Mouse (Mus musculus): ENCODE results near the gene Disp1. TPM values are rescaled to one million over a fixed set of nuclear protein-coding genes. Genes with fewer than 3 reads are reported as not detected.

The Disp1 gene
- polyA plus RNA-seq, 1 experiment from 2014 or later: 8.2 TPM

DNA sequence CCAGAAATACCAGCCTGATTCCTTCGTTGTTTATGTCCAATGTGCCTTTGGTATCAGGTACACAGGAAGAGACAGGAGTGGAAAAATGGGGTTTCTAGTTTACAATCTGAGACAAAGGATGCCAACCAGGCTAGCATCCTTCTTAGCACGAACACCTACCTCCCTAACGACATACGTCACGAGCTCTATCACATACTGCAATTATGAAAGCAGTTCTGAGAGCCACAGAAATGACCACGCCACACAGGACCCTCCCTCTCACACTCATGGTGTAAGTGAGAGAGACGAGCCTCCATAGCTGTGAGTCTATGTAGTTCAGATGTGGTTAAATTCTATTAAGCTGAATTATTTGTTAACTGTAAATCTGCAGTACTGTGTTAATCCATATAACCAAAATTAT lies 78.1 kb downstream of the Disp1 start:
- WGBS: 68% methylated on average over 7 of the region's 7 CpGs
- Histone ChIP-seq H3K4me1 (peaks cover 42% of the 10 kb centered on the region), H3K27me3 (no peaks in the 10 kb centered on the region), H3K27ac (no peak overlapping the region), H3K9me3 (replicated peaks) (no peaks in the 10 kb centered on the region), H3K36me3 (ENCODE audit: poor library complexity, severe bottlenecking) (no peaks in the 10 kb centered on the region), H3K4me3 (no peak overlapping the region), H3K9ac (no peak overlapping the region), H3K4me2 (no peak overlapping the region)
- no peak for ATAC-seq

DNA sequence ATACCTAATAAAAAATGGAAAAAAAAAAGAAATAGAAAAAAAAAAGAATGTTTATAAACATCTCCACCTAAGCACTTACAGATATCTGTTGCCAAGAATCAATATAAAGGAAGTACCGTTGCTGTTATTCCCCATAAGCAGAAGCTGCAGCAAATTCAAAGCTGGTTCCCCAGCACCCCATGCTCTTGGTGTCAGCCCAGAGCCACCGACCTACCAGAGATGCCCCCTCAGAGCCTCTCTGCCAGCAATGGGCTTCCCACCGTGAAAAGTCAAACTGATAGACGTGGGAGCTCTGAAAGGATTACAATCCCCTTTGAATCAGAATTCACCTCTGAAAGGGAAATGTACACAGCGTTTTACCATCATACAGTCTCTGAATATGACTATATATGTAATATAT lies 78.8 kb downstream of the Disp1 start:
- H3K4me3 ChIP-seq: no peak overlapping the region
- H3K27ac ChIP-seq: no peak overlapping the region
- H3K4me2 ChIP-seq: no peak overlapping the region
- peaks cover 44% of the 10 kb centered on the region for H3K4me1 ChIP-seq
- H3K27me3 ChIP-seq: no peaks in the 10 kb centered on the region
- no peak overlapping the region for H3K9ac ChIP-seq
- H3K36me3 ChIP-seq (ENCODE audit: poor library complexity, severe bottlenecking): no peaks in the 10 kb centered on the region
- ATAC-seq: no peak
- 54% methylated on average over 5 of the region's 5 CpGs for WGBS
- no peaks in the 10 kb centered on the region for H3K9me3 ChIP-seq (replicated peaks)

DNA sequence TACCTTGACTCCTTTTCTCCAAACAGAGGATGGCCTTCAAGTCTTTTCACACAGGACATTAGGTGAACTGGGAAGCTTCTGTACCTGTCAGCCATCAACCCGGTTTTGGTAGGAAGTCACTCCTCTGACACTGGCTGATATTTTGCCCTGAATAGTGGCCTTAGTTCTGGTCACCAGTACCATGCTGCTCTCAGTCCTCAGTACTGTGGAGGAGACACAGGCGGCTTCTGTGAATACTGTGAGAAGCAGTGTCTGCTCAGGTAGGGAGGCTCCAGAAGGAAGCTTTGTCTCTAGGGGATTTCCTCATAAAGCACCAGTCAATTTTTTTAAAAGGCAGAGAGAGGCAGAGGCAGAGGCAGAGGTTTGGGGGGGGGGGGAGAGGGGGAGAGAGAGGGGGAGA lies 80.0 kb downstream of the Disp1 start:
- Histone ChIP-seq H3K4me1 (peaks cover 34% of the 10 kb centered on the region), H3K27ac (no peak overlapping the region), H3K9me3 (replicated peaks) (no peaks in the 10 kb centered on the region), H3K9ac (no peak overlapping the region), H3K4me2 (no peak overlapping the region), H3K4me3 (no peak overlapping the region), H3K36me3 (ENCODE audit: poor library complexity, severe bottlenecking) (no peaks in the 10 kb centered on the region), H3K27me3 (no peaks in the 10 kb centered on the region)
- no peak for ATAC-seq
- WGBS: 37% methylated on average over 2 of the region's 2 CpGs

DNA sequence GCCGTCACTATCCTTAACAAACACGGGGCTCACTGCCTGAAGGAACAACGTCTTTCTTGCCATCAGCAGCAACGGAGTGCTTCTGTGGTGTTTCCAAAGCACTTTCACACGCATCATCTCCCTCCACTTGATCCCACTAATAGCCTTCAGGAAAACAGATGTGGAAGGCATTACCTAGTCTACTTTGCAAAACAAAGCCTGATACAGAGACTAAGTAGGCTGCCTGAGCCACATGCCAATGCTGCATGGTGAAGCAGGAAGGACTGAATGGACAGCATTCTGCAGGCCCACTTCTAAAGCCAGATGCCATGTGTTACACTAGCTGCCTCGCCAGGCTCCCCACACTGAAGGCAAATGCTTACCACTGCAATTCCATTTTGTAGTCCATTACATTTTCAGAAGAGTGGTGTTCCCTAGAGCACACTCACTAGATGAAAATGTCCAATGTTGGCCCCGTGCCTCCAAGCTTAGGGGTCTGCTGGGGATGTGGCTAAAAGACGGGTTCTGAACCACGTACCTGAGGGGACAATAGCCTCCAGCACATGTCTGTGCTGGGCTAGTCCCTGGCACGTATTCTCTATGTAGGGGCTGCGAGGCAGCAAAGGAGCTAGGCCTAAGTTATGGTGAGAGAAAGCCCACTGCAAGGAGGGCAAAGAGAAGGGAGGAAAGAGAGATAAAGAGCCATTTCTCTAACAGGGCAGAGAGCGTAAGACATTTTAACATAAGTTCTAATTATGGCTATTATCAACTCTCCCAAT lies 80.6 kb downstream of the Disp1 start:
- H3K36me3 ChIP-seq (ENCODE audit: poor library complexity, severe bottlenecking): no peaks in the 10 kb centered on the region
- peak; percentile 57; the same call in 1 of the 2 replicates for ATAC-seq
- H3K4me2 ChIP-seq: no peak overlapping the region
- no peaks in the 10 kb centered on the region for H3K27me3 ChIP-seq
- no peak overlapping the region for H3K9ac ChIP-seq
- no peaks in the 10 kb centered on the region for H3K9me3 ChIP-seq (replicated peaks)
- H3K4me3 ChIP-seq: no peak overlapping the region
- 0 out of 2 replicates have a peak overlapping the region, but pooled peaks have one; percentile 22 for H3K27ac ChIP-seq
- WGBS: 42% methylated on average over 12 of the region's 12 CpGs
- peaks cover 34% of the 10 kb centered on the region for H3K4me1 ChIP-seq

DNA sequence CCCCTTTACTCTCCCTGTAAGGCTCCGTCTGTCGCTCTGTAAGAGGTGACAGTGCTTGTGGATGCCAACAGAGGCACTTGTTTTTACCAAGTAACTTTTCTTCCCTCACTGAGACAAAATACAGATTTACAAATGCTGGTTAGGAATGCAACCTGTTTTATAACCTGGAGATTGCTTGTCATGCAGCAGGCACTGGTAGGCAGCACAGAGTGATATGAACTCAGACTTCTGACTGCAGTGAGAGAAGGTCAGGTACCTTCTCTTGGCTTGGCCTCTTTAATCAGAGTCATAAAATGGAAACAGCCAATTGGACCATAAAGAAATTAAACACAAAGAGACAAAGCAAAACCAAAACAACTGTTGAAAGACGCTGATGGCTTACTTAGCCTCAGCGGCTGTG lies 83.2 kb downstream of the Disp1 start:
- no peak for ATAC-seq
- Histone ChIP-seq H3K4me1 (peaks cover 27% of the 10 kb centered on the region), H3K9ac (no peak overlapping the region), H3K9me3 (replicated peaks) (no peaks in the 10 kb centered on the region), H3K4me2 (no peak overlapping the region), H3K4me3 (no peak overlapping the region), H3K27me3 (no peaks in the 10 kb centered on the region), H3K27ac (no peak overlapping the region), H3K36me3 (ENCODE audit: poor library complexity, severe bottlenecking) (peaks cover 6% of the 10 kb centered on the region)
- 41% methylated on average over 4 of the region's 4 CpGs for WGBS

DNA sequence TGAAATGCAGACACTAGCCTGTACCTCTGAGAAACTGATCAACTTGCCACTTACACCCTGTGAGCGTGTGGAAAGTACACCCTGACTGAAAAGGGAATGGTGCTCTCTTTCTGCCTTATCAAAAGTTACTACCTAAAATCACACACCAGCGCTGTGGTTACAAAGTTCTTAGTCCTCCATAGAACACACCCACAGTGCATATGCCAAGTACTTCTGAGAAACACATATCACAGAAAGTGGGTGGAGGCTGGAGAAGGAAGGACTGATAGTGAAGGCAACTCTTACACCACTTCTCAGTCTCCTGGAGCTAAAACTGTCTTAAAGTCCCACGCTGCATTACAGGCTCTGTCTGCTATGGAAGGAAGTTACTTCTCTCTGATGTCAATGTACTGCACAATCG lies 86.9 kb downstream of the Disp1 start:
- no peak for ATAC-seq
- Histone ChIP-seq H3K4me3 (no peak overlapping the region), H3K27me3 (no peaks in the 10 kb centered on the region), H3K9ac (no peak overlapping the region), H3K4me1 (peaks cover 23% of the 10 kb centered on the region), H3K4me2 (no peak overlapping the region), H3K36me3 (ENCODE audit: poor library complexity, severe bottlenecking) (peaks cover 6% of the 10 kb centered on the region), H3K27ac (no peak overlapping the region), H3K9me3 (replicated peaks) (no peaks in the 10 kb centered on the region)
- WGBS: 93% methylated on average over 4 of the region's 4 CpGs

DNA sequence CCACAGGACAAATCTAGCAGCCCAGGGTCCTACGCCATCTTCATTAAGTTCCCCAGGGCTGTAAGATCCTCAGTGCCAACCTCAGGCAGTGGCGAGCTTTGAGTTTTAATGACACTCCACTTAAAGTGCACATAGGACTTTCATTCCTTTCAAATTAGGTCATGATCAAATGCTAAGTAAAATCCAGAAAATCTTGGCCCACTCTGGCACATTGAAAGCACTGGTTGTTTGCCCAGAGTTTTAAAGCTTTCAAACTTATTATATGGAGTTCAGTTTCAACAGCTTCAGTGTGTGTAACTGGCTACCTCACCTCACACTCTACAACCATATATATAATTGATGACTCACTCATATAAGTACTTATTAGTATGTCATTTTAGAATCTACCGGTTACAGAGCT lies 87.9 kb downstream of the Disp1 start:
- no peak for ATAC-seq

DNA sequence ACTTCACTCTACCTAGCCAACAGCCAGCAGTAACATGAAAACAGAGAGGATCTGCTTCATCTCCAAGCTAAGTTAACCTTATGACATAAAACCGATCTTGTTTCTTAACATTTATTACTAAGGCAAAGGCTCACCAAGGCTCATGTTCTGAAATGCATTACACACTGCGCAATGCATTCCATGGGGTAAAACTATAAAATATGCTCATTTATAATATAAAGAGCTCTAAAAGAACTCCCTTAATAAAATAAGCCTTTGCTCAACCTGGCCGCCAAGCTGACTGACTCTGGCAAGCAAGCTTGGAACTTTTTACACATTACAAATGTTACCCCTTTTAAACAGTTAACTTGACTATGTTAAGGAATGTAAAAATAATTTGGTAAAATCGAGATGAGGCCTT lies 94.1 kb downstream of the Disp1 start:
- Histone ChIP-seq H3K4me3 (no peak overlapping the region), H3K4me1 (peaks cover 14% of the 10 kb centered on the region), H3K9ac (no peak overlapping the region), H3K36me3 (ENCODE audit: poor library complexity, severe bottlenecking) (no peaks in the 10 kb centered on the region), H3K27me3 (no peaks in the 10 kb centered on the region), H3K9me3 (replicated peaks) (no peaks in the 10 kb centered on the region), H3K4me2 (no peak overlapping the region), H3K27ac (no peak overlapping the region)
- ATAC-seq: no peak
- WGBS: 87% methylated on average over 4 of the region's 4 CpGs

More for the DNA sequence above, 87.9 kb downstream of the Disp1 start:
- H3K4me1 ChIP-seq: peaks cover 21% of the 10 kb centered on the region
- no peaks in the 10 kb centered on the region for H3K9me3 ChIP-seq (replicated peaks)
- no peak overlapping the region for H3K27ac ChIP-seq
- no peak overlapping the region for H3K4me2 ChIP-seq
- no peaks in the 10 kb centered on the region for H3K27me3 ChIP-seq
- no peak overlapping the region for H3K9ac ChIP-seq
- H3K4me3 ChIP-seq: no peak overlapping the region
- 65% methylated on average over 3 of the region's 3 CpGs for WGBS
- H3K36me3 ChIP-seq (ENCODE audit: poor library complexity, severe bottlenecking): peaks cover 6% of the 10 kb centered on the region

DNA sequence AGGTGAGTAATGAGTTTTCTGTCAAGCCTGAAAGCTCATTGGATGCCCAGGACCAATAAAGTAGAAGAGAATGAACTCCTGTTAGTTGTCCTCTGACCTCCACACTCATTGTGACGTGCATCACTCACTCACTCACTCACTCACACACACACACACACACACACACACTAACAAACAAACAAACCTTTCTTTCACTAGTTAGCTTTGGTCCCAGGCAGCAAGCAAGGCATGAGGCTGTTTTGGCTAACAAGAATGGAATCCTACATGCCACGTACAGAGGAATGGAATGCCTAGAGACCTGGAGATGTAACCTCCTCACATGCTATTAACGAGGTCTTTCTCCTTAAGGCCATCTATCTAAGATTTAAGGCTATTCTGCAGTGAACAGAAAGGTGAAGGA lies 97.6 kb downstream of the Disp1 start:
- no peak for ATAC-seq
- 35% methylated on average over 3 of the region's 3 CpGs for WGBS
- H3K27ac ChIP-seq: no peak overlapping the region

DNA sequence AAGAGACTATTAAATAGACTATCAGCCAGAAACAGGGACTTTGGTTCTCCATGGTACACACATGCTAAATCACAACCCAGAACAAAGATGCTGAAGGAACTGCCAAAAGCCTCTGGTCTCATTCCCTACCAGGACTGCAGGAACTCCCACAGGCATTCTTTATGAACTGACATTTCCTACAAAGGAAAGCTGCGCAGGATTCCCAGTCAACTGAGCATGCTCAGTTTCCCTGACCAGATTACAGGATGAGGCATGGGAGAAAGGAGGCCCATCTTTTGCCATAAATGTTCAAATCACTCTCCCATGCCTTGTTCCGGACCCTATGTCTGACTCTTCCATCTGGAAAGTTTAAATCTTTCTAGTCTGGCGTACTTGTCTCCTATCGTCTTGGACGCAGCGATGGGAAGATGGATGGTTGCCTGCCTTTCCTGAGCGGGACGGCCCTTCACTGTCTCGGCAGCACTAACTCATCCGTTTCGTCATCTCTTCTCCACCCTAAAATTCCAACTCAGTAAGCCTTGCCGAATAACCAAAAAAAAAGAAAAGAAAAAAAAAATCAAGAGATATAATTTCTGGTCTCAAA lies 100.9 kb downstream of the Disp1 start:
- H3K4me1 ChIP-seq: peaks cover 21% of the 10 kb centered on the region
- no peak overlapping the region for H3K4me2 ChIP-seq
- no peak overlapping the region for H3K9ac ChIP-seq
- no peaks in the 10 kb centered on the region for H3K9me3 ChIP-seq (replicated peaks)
- no peaks in the 10 kb centered on the region for H3K36me3 ChIP-seq (ENCODE audit: poor library complexity, severe bottlenecking)
- H3K27me3 ChIP-seq: no peaks in the 10 kb centered on the region
- H3K4me3 ChIP-seq: no peak overlapping the region
- H3K27ac ChIP-seq: no peak overlapping the region
- WGBS: 95% methylated on average over 12 of the region's 12 CpGs
- ATAC-seq: no peak

More for the DNA sequence above, 97.6 kb downstream of the Disp1 start:
- Histone ChIP-seq H3K4me1 (peaks cover 3% of the 10 kb centered on the region), H3K27me3 (no peaks in the 10 kb centered on the region), H3K36me3 (ENCODE audit: poor library complexity, severe bottlenecking) (no peaks in the 10 kb centered on the region), H3K4me2 (no peak overlapping the region), H3K4me3 (no peak overlapping the region), H3K9ac (no peak overlapping the region), H3K9me3 (replicated peaks) (no peaks in the 10 kb centered on the region)

DNA sequence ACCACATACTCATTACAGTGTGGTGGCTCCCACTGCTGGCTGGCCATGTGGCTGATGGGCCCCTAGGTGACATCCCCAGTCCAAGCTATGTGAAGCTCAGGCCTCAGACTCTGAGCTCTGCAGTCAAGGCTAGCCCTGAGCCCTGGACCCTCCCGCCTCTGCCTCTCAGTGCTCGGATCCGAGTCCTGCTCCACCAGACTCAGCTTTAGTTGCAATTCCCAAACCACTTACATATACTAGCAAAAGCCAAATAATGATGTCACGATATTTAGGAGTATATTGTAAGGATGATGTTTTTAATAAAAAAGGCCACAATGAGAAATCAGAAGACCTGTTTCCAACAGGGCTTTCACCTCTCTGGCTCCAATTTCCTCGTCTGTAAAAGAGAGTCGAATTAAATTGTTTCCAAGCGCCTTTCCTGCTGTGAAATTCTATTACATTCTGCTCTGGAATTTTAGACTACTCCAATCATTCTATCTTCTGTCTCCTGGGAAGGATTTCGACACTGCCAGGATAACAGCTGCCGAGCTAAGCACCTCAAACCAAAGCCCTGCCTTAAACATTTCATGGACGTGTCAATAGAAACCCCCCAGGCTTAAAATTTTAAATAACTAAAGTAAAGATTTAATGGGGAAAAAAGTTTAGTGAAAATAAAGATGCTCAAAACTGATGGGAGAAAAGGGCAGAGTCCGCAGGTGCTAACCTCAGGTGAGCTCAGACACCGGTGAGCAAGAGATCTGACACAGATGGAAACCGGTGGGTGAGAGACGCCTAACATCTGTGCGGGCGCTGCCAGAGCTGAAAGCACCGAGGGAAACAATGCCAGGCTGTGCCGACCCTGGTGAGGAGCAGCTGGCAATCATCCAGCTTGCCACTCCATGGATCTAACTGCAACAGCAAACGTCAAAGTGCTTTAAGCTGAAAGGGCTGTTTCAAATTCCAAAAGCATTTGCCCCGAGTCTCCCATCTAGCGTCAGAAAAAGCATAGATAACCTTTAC lies 103.2 kb downstream of the Disp1 start:
- ATAC-seq: peak; percentile 79

More for the DNA sequence above, 103.2 kb downstream of the Disp1 start:
- Histone ChIP-seq H3K27me3 (no peaks in the 10 kb centered on the region), H3K27ac (0 out of 2 replicates have a peak overlapping the region, but pooled peaks have one; percentile 0), H3K36me3 (ENCODE audit: poor library complexity, severe bottlenecking) (no peaks in the 10 kb centered on the region), H3K4me3 (no peak overlapping the region), H3K9me3 (replicated peaks) (no peaks in the 10 kb centered on the region), H3K4me2 (peak overlapping the region; percentile 32; the same call in 1 of the 2 replicates), H3K4me1 (peaks cover 32% of the 10 kb centered on the region), H3K9ac (no peak overlapping the region)
- WGBS: 38% methylated on average over 21 of the region's 21 CpGs

Measured in forebrain, embryonic 13.5 days (tissue).